Mouse (Mus musculus) cortical plate, adult 2 months (tissue): ENCODE results near the gene Ydjc. TPM values are rescaled to one million over a fixed set of nuclear protein-coding genes. Genes with fewer than 3 reads are reported as not detected.
A peak's percentile ranks its signal among the peaks of the same experiment; 100 is the strongest.

ENCODE experiments used
- H3K27ac ChIP-seq: fragments of 200-500 bp; 2 replicates; pipeline ENCODE4 v1.5.1; 2012; ENCODE audit warnings: low read length, control low read depth, inconsistent platforms; ENCODE audit not compliant: insufficient read depth
- H3K4me1 ChIP-seq: fragments of 200-500 bp; 2 replicates; pipeline ENCODE4 v1.6.1; 2011; ENCODE audit warnings: low read length; ENCODE audit not compliant: control insufficient read depth, insufficient read depth
- H3K4me3 ChIP-seq: fragments of 200-500 bp; 2 replicates; pipeline ENCODE4 v1.5.1; 2011; ENCODE audit warnings: mild to moderate bottlenecking, low read length, control low read depth; ENCODE audit not compliant: insufficient read depth
- CTCF ChIP-seq: fragments of 200-500 bp; IDR thresholded peaks from 2 replicates; pipeline ENCODE4 v1.5.1; 2011; ENCODE audit warnings: mild to moderate bottlenecking, control low read depth, low read length; ENCODE audit not compliant: insufficient read depth; ENCODE audit errors: extremely low read depth
- POLR2A ChIP-seq: fragments of 200-500 bp; IDR thresholded peaks from 2 replicates; pipeline ENCODE4 v1.6.1; 2011; ENCODE audit warnings: mild to moderate bottlenecking, low read length, control low read depth; ENCODE audit not compliant: insufficient read depth; ENCODE audit errors: extremely low read depth
- polyA plus RNA-seq: library from polyadenylated mRNA; depleted of rRNA; stranded (reverse); fragments of >200 nt; gene quantifications from 2 replicates; pipeline ENCODE4 v1.2.3, GENCODE M21; 2012; rRNA removed

Gene Ydjc
- polyA plus RNA-seq, 1 experiment: 30.5 TPM

GRCm38 (mm10) chr16:17209404-17209960 is 65.1 kb downstream of the Ydjc start:
- TF ChIP-seq POLR2A (no peak), CTCF (no peak)

More at GRCm38 (mm10) chr16:17209404-17209960, 65.1 kb downstream of the Ydjc start:
- peak overlapping the region; percentile 38 for H3K4me3 ChIP-seq
- H3K4me1 ChIP-seq: no peaks in the 10 kb centered on the region
- no peak overlapping the region for H3K27ac ChIP-seq

Other genes starting within 250 kb of the Ydjc start
- gene Ppm1f, start 248.2 kb upstream of the Ydjc start, polyA plus RNA-seq: 41.7 and 43.9 TPM in 2 replicates
- gene Mapk1, start 161.2 kb upstream of the Ydjc start, polyA plus RNA-seq: 291 and 296 TPM in 2 replicates
- 32.6 and 33.0 TPM in 2 replicates for gene Ypel1, start 74.9 kb upstream of the Ydjc start, polyA plus RNA-seq
- 108 and 114 TPM in 2 replicates for gene Ppil2, start 33.4 kb upstream of the Ydjc start, polyA plus RNA-seq
- 1.8 and 2.5 TPM in 2 replicates for gene 2610318N02Rik, start 19.5 kb upstream of the Ydjc start, polyA plus RNA-seq
- gene Sdf2l1, start 12.2 kb upstream of the Ydjc start, polyA plus RNA-seq: 16.7 and 18.4 TPM in 2 replicates
- gene Ccdc116, start 2.6 kb downstream of the Ydjc start, polyA plus RNA-seq: 5.6 and 6.3 TPM in 2 replicates
- gene Ube2l3, start 58.0 kb downstream of the Ydjc start, polyA plus RNA-seq: 124 and 129 TPM in 2 replicates
- 0.63 and 1.0 TPM in 2 replicates for gene Rimbp3, start 64.0 kb downstream of the Ydjc start, polyA plus RNA-seq
- gene Hic2, start 89.0 kb downstream of the Ydjc start, polyA plus RNA-seq: 5.7 and 6.0 TPM in 2 replicates
- gene Tmem191c, start 131.5 kb downstream of the Ydjc start, polyA plus RNA-seq: 315 and 327 TPM in 2 replicates
- gene Serpind1, start 186.8 kb downstream of the Ydjc start, polyA plus RNA-seq: 3.8 TPM in 2 replicates